Mouse (Mus musculus): ENCODE measurements at regions not wholly inside any gene's neighbourhood (a gene's known extent, or its start where the extent isn't known, plus 50 kb on each side); places are given as distances from the start of the nearest gene placed in this dataset.
A peak's percentile ranks its signal among the peaks of the same experiment; 100 is the strongest.

GRCm38 (mm10) chr1:153985595-153985994 lies 85.6 kb upstream of the Teddm2 start:
- Histone ChIP-seq H3K27ac (ENCODE audit: low read length) (no peak overlapping the region), H3K27me3 (replicated peaks; ENCODE audit: insufficient read depth, low read length) (no peaks in the 10 kb centered on the region), H3K36me3 (ENCODE audit: insufficient read depth, low read length) (no peaks in the 10 kb centered on the region), H3K9ac (replicated peaks; ENCODE audit: low read depth) (no peak overlapping the region), H3K4me3 (ENCODE audit: low read depth, low read length) (no peak overlapping the region), H3K9me3 (ENCODE audit: low read length) (no peaks in the 10 kb centered on the region), H3K4me1 (ENCODE audit: insufficient read depth, low read depth, low read length) (no peaks in the 10 kb centered on the region), H3K4me2 (replicated peaks; ENCODE audit: low read depth, low read length) (no peak overlapping the region)
- ATAC-seq (no peak), DNase-seq (ENCODE audit: low spot score) (no peak)
- 70% methylated on average over 5 of the region's 5 CpGs for WGBS
- no peak for TF ChIP-seq EP300 (IDR thresholded peaks at IDR 0.05)
- TF ChIP-seq CTCF (IDR thresholded peaks at IDR 0.05), result no peak

GRCm38 (mm10) chr1:153986632-153987031 lies 86.6 kb upstream of the Teddm2 start:
- WGBS, result 39% methylated on average over 6 of the region's 6 CpGs
- TF ChIP-seq CTCF (IDR thresholded peaks at IDR 0.05), result no peak
- no peak for TF ChIP-seq EP300 (IDR thresholded peaks at IDR 0.05)

GRCm38 (mm10) chr1:153988297-153988696 lies 88.3 kb upstream of the Teddm2 start:
- Histone ChIP-seq H3K9ac (replicated peaks; ENCODE audit: low read depth) (no peak overlapping the region), H3K27ac (ENCODE audit: low read length) (no peak overlapping the region), H3K9me3 (ENCODE audit: low read length) (no peaks in the 10 kb centered on the region), H3K27me3 (replicated peaks; ENCODE audit: insufficient read depth, low read length) (no peaks in the 10 kb centered on the region), H3K4me1 (ENCODE audit: insufficient read depth, low read depth, low read length) (no peaks in the 10 kb centered on the region), H3K4me3 (ENCODE audit: low read depth, low read length) (no peak overlapping the region), H3K36me3 (ENCODE audit: insufficient read depth, low read length) (no peaks in the 10 kb centered on the region), H3K4me2 (replicated peaks; ENCODE audit: low read depth, low read length) (no peak overlapping the region)
- TF ChIP-seq EP300 (IDR thresholded peaks at IDR 0.05) (no peak), CTCF (IDR thresholded peaks at IDR 0.05) (no peak)
- no peak for ATAC-seq
- 41% methylated on average over 1 of the region's 2 CpGs for WGBS
- DNase-seq (ENCODE audit: low spot score), result no peak

More at GRCm38 (mm10) chr1:153986632-153987031, 86.6 kb upstream of the Teddm2 start:
- no peaks in the 10 kb centered on the region for H3K36me3 ChIP-seq (ENCODE audit: insufficient read depth, low read length)
- DNase-seq (ENCODE audit: low spot score), result no peak
- H3K9ac ChIP-seq (replicated peaks; ENCODE audit: low read depth), result no peak overlapping the region
- no peak overlapping the region for H3K4me2 ChIP-seq (replicated peaks; ENCODE audit: low read depth, low read length)
- H3K27me3 ChIP-seq (replicated peaks; ENCODE audit: insufficient read depth, low read length), result no peaks in the 10 kb centered on the region
- H3K4me1 ChIP-seq (ENCODE audit: insufficient read depth, low read depth, low read length), result no peaks in the 10 kb centered on the region
- no peak overlapping the region for H3K27ac ChIP-seq (ENCODE audit: low read length)
- ATAC-seq, result 0 out of 2 replicates have a peak, but pooled peaks have one; percentile 41
- no peak overlapping the region for H3K4me3 ChIP-seq (ENCODE audit: low read depth, low read length)
- H3K9me3 ChIP-seq (ENCODE audit: low read length), result no peaks in the 10 kb centered on the region

GRCm38 (mm10) chr1:153990651-153991435 lies 90.8 kb upstream of the Teddm2 start:
- Histone ChIP-seq H3K27ac (ENCODE audit: low read length) (no peak overlapping the region), H3K9ac (replicated peaks; ENCODE audit: low read depth) (no peak overlapping the region), H3K4me2 (replicated peaks; ENCODE audit: low read depth, low read length) (no peak overlapping the region), H3K4me3 (ENCODE audit: low read depth, low read length) (no peak overlapping the region), H3K36me3 (ENCODE audit: insufficient read depth, low read length) (no peaks in the 10 kb centered on the region), H3K9me3 (ENCODE audit: low read length) (no peaks in the 10 kb centered on the region), H3K4me1 (ENCODE audit: insufficient read depth, low read depth, low read length) (no peaks in the 10 kb centered on the region), H3K27me3 (replicated peaks; ENCODE audit: insufficient read depth, low read length) (no peaks in the 10 kb centered on the region)
- TF ChIP-seq EP300 (IDR thresholded peaks at IDR 0.05), result no peak
- no peak for TF ChIP-seq CTCF (IDR thresholded peaks at IDR 0.05)
- 85% methylated on average over 11 of the region's 11 CpGs for WGBS
- ATAC-seq (no peak), DNase-seq (ENCODE audit: low spot score) (no peak)

- H3K4me1 ChIP-seq (ENCODE audit: insufficient read depth, low read depth, low read length), result no peaks in the 10 kb centered on the region
- H3K27me3 ChIP-seq (replicated peaks; ENCODE audit: insufficient read depth, low read length), result no peaks in the 10 kb centered on the region
- no peaks in the 10 kb centered on the region for H3K36me3 ChIP-seq (ENCODE audit: insufficient read depth, low read length)
- TF ChIP-seq CTCF (IDR thresholded peaks at IDR 0.05) (no peak), EP300 (IDR thresholded peaks at IDR 0.05) (no peak)
- no peak overlapping the region for H3K27ac ChIP-seq (ENCODE audit: low read length)
- WGBS, result 82% methylated on average over 2 of the region's 3 CpGs
- no peak overlapping the region for H3K9ac ChIP-seq (replicated peaks; ENCODE audit: low read depth)
- no peaks in the 10 kb centered on the region for H3K9me3 ChIP-seq (ENCODE audit: low read length)
- no peak overlapping the region for H3K4me2 ChIP-seq (replicated peaks; ENCODE audit: low read depth, low read length)
- ATAC-seq (no peak), DNase-seq (ENCODE audit: low spot score) (no peak)
- no peak overlapping the region for H3K4me3 ChIP-seq (ENCODE audit: low read depth, low read length)
Observed at GRCm38 (mm10) chr1:153992466-153992865, 92.4 kb upstream of the Teddm2 start.

GRCm38 (mm10) chr1:153994871-153995270 lies 94.8 kb upstream of the Teddm2 start:
- DNase-seq (ENCODE audit: low spot score) (no peak), ATAC-seq (no peak)
- TF ChIP-seq CTCF (IDR thresholded peaks at IDR 0.05) (no peak), EP300 (IDR thresholded peaks at IDR 0.05) (no peak)
- 94% methylated on average over 4 of the region's 4 CpGs for WGBS
- Histone ChIP-seq H3K27me3 (replicated peaks; ENCODE audit: insufficient read depth, low read length) (no peaks in the 10 kb centered on the region), H3K9ac (replicated peaks; ENCODE audit: low read depth) (no peak overlapping the region), H3K4me1 (ENCODE audit: insufficient read depth, low read depth, low read length) (no peaks in the 10 kb centered on the region), H3K27ac (ENCODE audit: low read length) (no peak overlapping the region), H3K4me3 (ENCODE audit: low read depth, low read length) (no peak overlapping the region), H3K36me3 (ENCODE audit: insufficient read depth, low read length) (no peaks in the 10 kb centered on the region), H3K9me3 (ENCODE audit: low read length) (no peaks in the 10 kb centered on the region), H3K4me2 (replicated peaks; ENCODE audit: low read depth, low read length) (no peak overlapping the region)

Measured in lung, postnatal 0 days (tissue).